Mouse (Mus musculus) C2C12 (cell line): ENCODE measurements around the gene Trip13. TPM values are rescaled to one million over a fixed set of nuclear protein-coding genes. Genes with fewer than 3 reads are reported as not detected.

ENCODE experiments used
- H3K27me3 ChIP-seq: one replicate; pipeline ENCODE4 v1.6.1; 2011; ENCODE audit not compliant: control insufficient read depth, insufficient read depth, insufficient read length
- H3K36me3 ChIP-seq: one replicate; pipeline ENCODE4 v1.6.1; 2011; ENCODE audit not compliant: control insufficient read depth, insufficient read depth
- H3K4me3 ChIP-seq: one replicate; pipeline ENCODE4 v1.5.1; 2011; ENCODE audit warnings: mild to moderate bottlenecking, control low read depth; ENCODE audit not compliant: poor library complexity, insufficient read depth, severe bottlenecking
- H3K79me2 ChIP-seq: one replicate; pipeline ENCODE4 v1.6.1; 2011; ENCODE audit not compliant: control insufficient read depth, insufficient read depth
- H3K79me3 ChIP-seq: one replicate; pipeline ENCODE4 v1.6.1; 2011; ENCODE audit warnings: low read depth, control low read depth
- H3ac ChIP-seq: one replicate; pipeline ENCODE3; 2011; ENCODE audit warnings: low read depth; ENCODE audit not compliant: control insufficient read depth, insufficient read length
- CEBPB ChIP-seq: IDR thresholded peaks from one replicate; pipeline ENCODE4 v1.6.1; 2011; ENCODE audit warnings: low read depth, mild to moderate bottlenecking, control low read depth, moderate library complexity
- CTCF ChIP-seq: IDR thresholded peaks from one replicate; pipeline ENCODE4 v1.5.1; 2011; ENCODE audit not compliant: control insufficient read depth, insufficient read depth, insufficient read length
- FOSL1 ChIP-seq: IDR thresholded peaks from one replicate; pipeline ENCODE4 v1.8.0; 2011; ENCODE audit warnings: mild to moderate bottlenecking, low read length; ENCODE audit not compliant: poor library complexity, insufficient read depth, severe bottlenecking
- MAX ChIP-seq: IDR thresholded peaks from one replicate; pipeline ENCODE4 v1.6.1; 2011; ENCODE audit warnings: mild to moderate bottlenecking, control low read depth
- MYOD1 ChIP-seq: IDR thresholded peaks from one replicate; pipeline ENCODE4 v1.6.1; 2011; ENCODE audit warnings: low read depth; ENCODE audit not compliant: control insufficient read depth, insufficient read length
- MYOG ChIP-seq: IDR thresholded peaks from one replicate; pipeline ENCODE4 v1.6.1; 2011; ENCODE audit not compliant: control insufficient read depth, insufficient read length; ENCODE audit errors: extremely low read depth
- USF1 ChIP-seq: IDR thresholded peaks from one replicate; pipeline ENCODE4 v1.6.1; 2011; ENCODE audit warnings: low read depth, mild to moderate bottlenecking, control low read depth, moderate library complexity
- polyA plus RNA-seq: library from polyadenylated mRNA; unstranded; fragments of >200 nt; fragmentation: generic; extraction: Trizol; gene quantifications from one replicate; pipeline ENCODE4 v1.2.1, GENCODE M21; 2012; ENCODE audit warnings: missing spikeins

Gene Trip13
- polyA plus RNA-seq, 1 experiment = 17.5 TPM

- Histone ChIP-seq H3K36me3 (peaks cover 9% of the 10 kb centered on the region), H3K4me3 (no peak overlapping the region), H3K79me2 (no peaks in the 10 kb centered on the region), H3K27me3 (no peaks in the 10 kb centered on the region), H3ac (no peak overlapping the region), H3K79me3 (no peaks in the 10 kb centered on the region)
- TF ChIP-seq MYOG (no peak), MYOD1 (no peak), CTCF (no peak), USF1 (no peak), FOSL1 (no peak), CEBPB (no peak), MAX (no peak)
These were observed 23.6 kb upstream of the Trip13 start for GRCm38 (mm10) chr13:73961177-73961576.

GRCm38 (mm10) chr13:73960117-73960652 lies 22.6 kb upstream of the Trip13 start:
- H3K36me3 ChIP-seq = peaks cover 17% of the 10 kb centered on the region
- TF ChIP-seq CEBPB (no peak), USF1 (no peak), CTCF (no peak), MAX (no peak), MYOG (no peak), MYOD1 (no peak), FOSL1 (no peak)
- no peaks in the 10 kb centered on the region for H3K79me2 ChIP-seq
- H3K79me3 ChIP-seq = no peaks in the 10 kb centered on the region
- H3ac ChIP-seq = no peak overlapping the region
- no peaks in the 10 kb centered on the region for H3K27me3 ChIP-seq
- no peak overlapping the region for H3K4me3 ChIP-seq

- peaks cover 36% of the 10 kb centered on the region for H3K36me3 ChIP-seq
- no peaks in the 10 kb centered on the region for H3K79me2 ChIP-seq
- no peaks in the 10 kb centered on the region for H3K27me3 ChIP-seq
- TF ChIP-seq CTCF (no peak), MYOD1 (no peak), USF1 (no peak), FOSL1 (no peak), MAX (no peak), CEBPB (no peak), MYOG (no peak)
- H3K79me3 ChIP-seq = no peaks in the 10 kb centered on the region
- H3K4me3 ChIP-seq = no peak overlapping the region
- H3ac ChIP-seq = no peak overlapping the region
These were observed 17.9 kb upstream of the Trip13 start for GRCm38 (mm10) chr13:73955531-73955930.

DNA sequence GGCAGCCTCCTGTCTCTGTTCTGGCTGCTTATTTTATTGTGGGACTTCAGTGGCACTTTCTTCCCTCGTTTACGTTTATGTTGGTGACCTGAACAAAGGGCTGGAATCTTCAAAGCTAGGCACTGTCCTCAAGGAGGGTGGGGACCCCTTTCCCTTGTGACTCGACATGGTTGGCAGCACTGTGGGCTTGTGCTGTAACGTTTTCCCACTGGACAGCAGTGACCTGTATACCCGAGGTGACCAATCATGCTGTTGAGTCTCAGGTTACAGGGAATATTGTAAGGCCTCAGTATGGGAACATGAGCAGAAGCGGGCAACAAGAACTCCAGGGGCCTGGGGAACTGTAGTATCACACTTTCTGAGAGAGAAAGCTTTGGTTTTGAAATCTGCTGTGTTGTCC lies 17.1 kb upstream of the Trip13 start:
- Histone ChIP-seq H3K79me3 (no peaks in the 10 kb centered on the region), H3K27me3 (no peaks in the 10 kb centered on the region), H3ac (no peak overlapping the region), H3K79me2 (no peaks in the 10 kb centered on the region), H3K36me3 (peaks cover 40% of the 10 kb centered on the region), H3K4me3 (no peak overlapping the region)
- no peak for TF ChIP-seq FOSL1
- TF ChIP-seq CTCF = no peak
- no peak for TF ChIP-seq MYOG

DNA sequence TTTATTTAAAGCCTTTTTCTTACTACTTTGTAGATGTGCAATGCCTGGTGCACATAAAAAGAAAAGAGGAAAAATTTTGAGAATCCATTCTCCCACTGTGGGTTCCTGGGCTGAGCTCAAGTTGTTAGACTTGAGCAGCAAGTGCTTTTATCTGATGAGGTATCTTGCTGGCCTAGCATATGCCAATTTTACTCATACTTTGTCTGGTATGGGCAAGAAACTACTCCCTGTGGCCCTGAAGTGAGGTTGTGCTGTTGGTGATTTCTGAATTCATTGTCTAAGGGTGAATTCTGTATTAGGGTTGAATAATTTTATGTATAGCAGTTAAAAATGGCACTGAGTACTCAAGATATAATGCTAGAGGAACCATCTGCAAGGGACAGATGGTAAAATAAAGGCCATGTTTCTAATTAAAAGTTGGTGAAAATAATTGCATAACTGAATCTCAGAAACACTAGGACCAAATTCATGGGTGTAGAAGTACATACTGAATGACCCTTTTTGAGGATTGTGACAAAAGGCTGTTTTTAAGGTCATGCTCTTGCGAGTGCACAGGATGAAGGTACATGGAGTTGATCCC lies 16.1 kb upstream of the Trip13 start:
- TF ChIP-seq CEBPB (no peak), MYOD1 (no peak), FOSL1 (no peak), CTCF (no peak), USF1 (no peak), MYOG (no peak), MAX (no peak)
- Histone ChIP-seq H3ac (no peak overlapping the region), H3K27me3 (no peaks in the 10 kb centered on the region), H3K4me3 (no peak overlapping the region), H3K36me3 (peaks cover 40% of the 10 kb centered on the region), H3K79me3 (no peaks in the 10 kb centered on the region), H3K79me2 (no peaks in the 10 kb centered on the region)

DNA sequence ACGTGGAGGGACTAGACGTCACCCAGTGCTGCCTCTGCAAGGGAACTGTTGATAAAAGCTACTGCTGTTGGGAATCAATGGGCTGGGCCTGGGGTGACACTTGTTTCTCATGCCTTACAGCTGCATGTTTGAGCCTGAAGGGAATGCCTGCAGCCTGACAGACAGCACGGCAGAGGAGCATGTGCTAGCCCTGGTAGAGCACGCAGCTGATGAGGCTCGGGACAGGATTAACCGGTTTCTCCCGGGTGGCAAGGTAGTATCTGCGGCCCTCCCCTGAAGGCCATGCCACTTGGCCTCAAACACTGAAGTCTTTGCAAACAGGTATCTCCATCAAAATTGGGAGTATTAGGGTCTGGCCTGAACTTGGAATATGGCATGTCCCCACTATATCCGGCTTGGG lies 7.0 kb upstream of the Trip13 start:
- H3K27me3 ChIP-seq = no peaks in the 10 kb centered on the region
- TF ChIP-seq MYOG (no peak), MYOD1 (no peak), CEBPB (no peak)
- H3K36me3 ChIP-seq = peaks cover 32% of the 10 kb centered on the region

More for the DNA sequence above, 7.0 kb upstream of the Trip13 start:
- H3K79me3 ChIP-seq = no peaks in the 10 kb centered on the region
- no peaks in the 10 kb centered on the region for H3K79me2 ChIP-seq
- no peak overlapping the region for H3ac ChIP-seq
- no peak overlapping the region for H3K4me3 ChIP-seq
